In genomic region chr6:66534366-66534941, GRCm38 (mm10) we compare ENCODE assay signal across 9 mouse cellular contexts. TPM values are rescaled to one million over a fixed set of nuclear protein-coding genes. Genes with fewer than 3 reads are reported as not detected.
A peak's percentile ranks its signal among the peaks of the same experiment; 100 is the strongest.
DNase-seq lines count a peak whose midpoint lies in the region; ATAC-seq lines count a peak whose summit lies in the region.
"Had no signal": no experiment of that assay in that cellular context is flagged by ENCODE, and none has a peak within 500 bp of the region (broad histone marks: within the 10 kb centered on the region; RNA-seq: fewer than 3 reads in every experiment).

No protein-coding gene starts in this region.

- ATAC-seq in megakaryocyte, adult 5-6 weeks (ENCODE audit: poor library complexity, severe bottlenecking), result no peak
- no peak for ATAC-seq in midbrain, embryonic 12.5 days (ENCODE audit: low FRiP score, low read depth)
- no peak for ATAC-seq in megakaryocyte-erythroid progenitor cell, adult 5-6 weeks (replicated peaks; ENCODE audit: low FRiP score, low TSS enrichment, poor library complexity, severe bottlenecking)

- H3K9ac ChIP-seq in midbrain, embryonic 12.5 days (replicated peaks), result peak overlapping the region; percentile 41; the same call in 1 of the 2 replicates

- 77% methylated on average over 5 of the region's 5 CpGs for WGBS in hindbrain, embryonic 10.5 days
- WGBS in midbrain, embryonic 12.5 days, result 84% methylated on average over 5 of the region's 5 CpGs

- H3K4me2 ChIP-seq in midbrain, embryonic 12.5 days (replicated peaks), result peak overlapping the region; percentile 66

- DNase-seq in cerebellum, postnatal 10 days, result peak; percentile 5 to 18
- no peak for DNase-seq in hindbrain, embryonic 10.5 days (ENCODE audit: low spot score)
- DNase-seq in adrenal gland, postnatal 14 days, result no peak
- DNase-seq in right cerebral cortex, postnatal 14 days, result no peak

- H3K27me3 ChIP-seq in megakaryocyte, embryonic 14.5 days (replicated peaks), result no peaks in the 10 kb centered on the region
- H3K27me3 ChIP-seq in hindbrain, embryonic 10.5 days (ENCODE audit: insufficient read depth, poor library complexity, severe bottlenecking), result no peaks in the 10 kb centered on the region
- no peaks in the 10 kb centered on the region for H3K27me3 ChIP-seq in midbrain, embryonic 12.5 days

- H3K4me1 ChIP-seq in megakaryocyte, embryonic 14.5 days, result peaks cover 18% of the 10 kb centered on the region; the same call in 1 of the 2 replicates
- H3K4me1 ChIP-seq in hindbrain, embryonic 10.5 days (replicated peaks), result peaks cover 17% of the 10 kb centered on the region
- H3K4me1 ChIP-seq in midbrain, embryonic 12.5 days, result peaks cover 11% of the 10 kb centered on the region

- H3K27ac ChIP-seq in hindbrain, embryonic 10.5 days, result peak overlapping the region; percentile 94
- H3K27ac ChIP-seq in midbrain, embryonic 12.5 days (replicated peaks), result peak overlapping the region; percentile 83

- H3K36me3 ChIP-seq in megakaryocyte, embryonic 14.5 days (replicated peaks; ENCODE audit: low read length), result peaks cover 15% of the 10 kb centered on the region
- H3K36me3 ChIP-seq in hindbrain, embryonic 10.5 days, result peaks cover 21% of the 10 kb centered on the region
- H3K36me3 ChIP-seq in midbrain, embryonic 12.5 days, result peaks cover 5% of the 10 kb centered on the region

- H3K9me3 ChIP-seq in megakaryocyte, embryonic 14.5 days, result no peaks in the 10 kb centered on the region
- H3K9me3 ChIP-seq in hindbrain, embryonic 10.5 days, result no peaks in the 10 kb centered on the region
- no peaks in the 10 kb centered on the region for H3K9me3 ChIP-seq in midbrain, embryonic 12.5 days

- peak overlapping the region; percentile 97 for H3K4me3 ChIP-seq in megakaryocyte, embryonic 14.5 days (replicated peaks)
- peak overlapping the region; percentile 78 for H3K4me3 ChIP-seq in hindbrain, embryonic 10.5 days
- peak overlapping the region; percentile 74 for H3K4me3 ChIP-seq in midbrain, embryonic 12.5 days

RNA-seq across cellular contexts. Expression of gene Mad2l1, which starts 0.7 kb away (rescaled TPM):
- polyA plus RNA-seq in megakaryocyte, embryonic 14.5 days (2012; ENCODE audit: insufficient read depth, low replicate concordance), result 1.1 TPM in 1 of 2 replicates, not detected in the other
- 156 and 172 TPM in 2 replicates for total RNA-seq in megakaryocyte, adult 5-6 weeks (2015)
- total RNA-seq in megakaryocyte, adult 5-6 weeks (2017), result 112 and 113 TPM in 2 replicates
- polyA plus RNA-seq in hindbrain, embryonic 10.5 days (2016; fragmentation: Nextera tagmentation; extraction: Ambion mirVana), result 118 and 159 TPM in 2 replicates
- 86.3 and 96.0 TPM in 2 replicates for polyA plus RNA-seq in midbrain, embryonic 12.5 days (2016; fragmentation: Nextera tagmentation; extraction: Ambion mirVana)
- 17.2 and 17.3 TPM in 2 replicates for total RNA-seq in adrenal gland, postnatal 14 days (2021)
- total RNA-seq in megakaryocyte-erythroid progenitor cell, adult 5-6 weeks (2014; fragmentation: Nextera tagmentation), result 92.8 and 111 TPM in 2 replicates
- 104 and 127 TPM in 2 replicates for total RNA-seq in megakaryocyte-erythroid progenitor cell, adult 5-6 weeks (2017)

RNA-seq across cellular contexts. Expression of gene Vmn1r32, which starts 25.4 kb away (rescaled TPM):
- not detected in 2 replicates for polyA plus RNA-seq in megakaryocyte, embryonic 14.5 days (2012; ENCODE audit: insufficient read depth, low replicate concordance)
- not detected in 2 replicates for total RNA-seq in megakaryocyte, adult 5-6 weeks (2015)
- total RNA-seq in megakaryocyte, adult 5-6 weeks (2017), result not detected in 2 replicates
- 0.08 and 0.14 TPM in 2 replicates for polyA plus RNA-seq in hindbrain, embryonic 10.5 days (2016; fragmentation: Nextera tagmentation; extraction: Ambion mirVana)
- 0.08 and 0.15 TPM in 2 replicates for polyA plus RNA-seq in midbrain, embryonic 12.5 days (2016; fragmentation: Nextera tagmentation; extraction: Ambion mirVana)
- not detected in 2 replicates for total RNA-seq in adrenal gland, postnatal 14 days (2021)
- not detected in 2 replicates for total RNA-seq in megakaryocyte-erythroid progenitor cell, adult 5-6 weeks (2014; fragmentation: Nextera tagmentation)
- total RNA-seq in megakaryocyte-erythroid progenitor cell, adult 5-6 weeks (2017), result not detected in 2 replicates
- polyA plus RNA-seq: gonadal fat pad, adult 2 months had no signal

Comparison
In these comparisons a context has a peak if more than half of its experiments do, and no peak if none do; other contexts are left out.
1. DNase-seq: peak in cerebellum, postnatal 10 days (2 of 2); none in hindbrain, embryonic 10.5 days (single experiment), adrenal gland, postnatal 14 days (single experiment) and right cerebral cortex, postnatal 14 days (single experiment).
2. Peak in every context shown above with its lines, with median percentiles within 50 percentile points of each other: H3K4me3 ChIP-seq.